Mouse (Mus musculus): Measurements from ENCODE around the gene Prx. TPM values are rescaled to one million over a fixed set of nuclear protein-coding genes. Genes with fewer than 3 reads are reported as not detected.

Gene Prx
- polyA plus RNA-seq, 1 experiment, result 1.2 TPM

DNA sequence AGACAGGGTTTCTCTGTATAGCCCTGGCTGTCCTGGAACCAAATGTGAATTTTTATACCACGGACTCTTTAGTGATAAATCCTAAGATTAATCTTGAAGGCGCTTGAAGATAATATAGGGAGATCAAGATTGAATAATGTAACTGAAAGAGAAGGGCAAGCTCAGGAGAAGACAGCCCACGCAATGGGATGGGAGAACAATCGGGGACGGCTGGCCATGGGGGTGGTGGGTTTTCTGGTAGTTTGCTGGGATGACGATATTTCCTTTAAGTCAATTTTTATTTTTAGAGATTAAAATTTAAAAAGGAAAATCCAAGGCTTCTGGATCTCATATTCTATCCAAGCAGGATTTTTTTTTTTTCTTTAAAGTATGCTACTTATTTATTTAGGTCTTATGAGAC is 43.9 kb downstream of the Prx start:
- 18% methylated on average over 6 of the region's 6 CpGs for WGBS
- DNase-seq (ENCODE audit: low read depth, low spot score), result no peak

DNA sequence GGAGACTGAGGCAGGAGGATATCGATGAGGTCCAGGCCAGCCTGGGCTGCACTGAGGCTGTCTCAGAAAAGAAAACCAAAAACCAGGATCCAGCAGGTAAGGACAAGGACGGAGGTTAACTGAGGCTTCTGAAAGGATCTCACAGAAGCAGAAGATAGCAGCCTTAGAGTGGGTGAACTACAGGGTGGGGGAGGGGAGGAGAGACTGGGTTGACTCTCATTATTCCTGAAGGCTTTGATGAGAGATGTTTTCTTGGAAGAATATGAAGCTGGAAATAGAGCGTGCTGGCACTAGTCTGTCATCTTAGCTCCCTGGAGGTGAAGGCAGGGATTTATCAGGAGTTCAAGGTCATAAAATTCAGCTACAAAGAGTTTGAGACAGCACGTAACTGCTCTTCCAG is 44.7 kb downstream of the Prx start:
- 89% methylated on average over 4 of the region's 4 CpGs for WGBS
- DNase-seq (ENCODE audit: low read depth, low spot score), result no peak

DNA sequence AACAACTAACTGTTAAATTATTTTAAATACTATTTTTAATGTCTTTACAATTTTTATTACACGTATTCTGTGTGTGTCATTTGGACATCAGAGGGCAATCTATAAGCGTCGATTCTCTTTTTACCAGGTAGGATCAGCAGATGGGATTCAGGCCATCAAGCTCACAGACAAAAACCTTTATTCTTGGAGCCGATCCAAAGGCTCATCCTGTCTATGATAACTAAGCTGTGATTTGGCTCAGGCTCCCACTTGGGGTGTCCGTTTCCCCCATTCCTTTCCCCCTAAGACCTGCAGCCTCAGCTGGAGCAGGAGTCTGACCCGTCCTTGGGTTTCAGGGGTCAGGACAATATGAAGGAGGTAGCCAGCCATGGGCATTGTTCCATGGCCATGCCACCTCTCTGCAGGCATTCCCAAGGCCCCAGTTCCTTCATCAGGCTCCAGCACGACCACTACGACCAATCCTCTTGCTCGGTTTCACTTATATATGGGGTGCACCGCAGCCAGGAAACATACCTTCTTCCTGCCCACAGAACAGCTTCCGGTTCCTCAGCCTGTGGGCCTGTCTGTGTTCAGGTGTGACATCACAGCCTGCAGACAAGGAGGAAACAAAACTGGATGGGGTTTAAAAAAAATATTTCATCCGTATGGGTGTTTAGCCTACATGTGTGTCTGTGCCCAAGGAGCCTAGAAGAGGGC is 45.7 kb downstream of the Prx start:
- no peak for DNase-seq (ENCODE audit: low read depth, low spot score)
- 79% methylated on average over 12 of the region's 12 CpGs for WGBS

DNA sequence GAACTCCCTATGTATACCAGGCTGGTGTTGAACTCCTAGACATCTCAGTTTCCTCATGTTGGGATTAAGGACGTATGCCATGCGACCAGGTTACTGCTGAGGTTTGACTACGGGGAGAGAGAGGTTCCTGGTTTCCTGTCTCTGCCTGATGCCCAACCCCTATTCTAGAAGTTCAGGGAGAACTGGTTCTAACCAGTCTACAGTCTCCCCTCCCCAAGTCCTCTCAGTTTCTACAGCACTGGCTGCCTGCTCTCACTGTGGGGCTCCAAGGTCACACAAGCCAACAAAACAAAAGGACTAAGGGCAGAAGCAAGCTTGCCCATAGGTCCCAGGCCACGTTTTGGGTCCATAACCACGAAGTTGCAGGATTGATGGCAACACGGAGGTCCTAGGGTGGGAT is 50.5 kb downstream of the Prx start:
- 68% methylated on average over 6 of the region's 6 CpGs for WGBS
- no peak for DNase-seq (ENCODE audit: low read depth, low spot score)

DNA sequence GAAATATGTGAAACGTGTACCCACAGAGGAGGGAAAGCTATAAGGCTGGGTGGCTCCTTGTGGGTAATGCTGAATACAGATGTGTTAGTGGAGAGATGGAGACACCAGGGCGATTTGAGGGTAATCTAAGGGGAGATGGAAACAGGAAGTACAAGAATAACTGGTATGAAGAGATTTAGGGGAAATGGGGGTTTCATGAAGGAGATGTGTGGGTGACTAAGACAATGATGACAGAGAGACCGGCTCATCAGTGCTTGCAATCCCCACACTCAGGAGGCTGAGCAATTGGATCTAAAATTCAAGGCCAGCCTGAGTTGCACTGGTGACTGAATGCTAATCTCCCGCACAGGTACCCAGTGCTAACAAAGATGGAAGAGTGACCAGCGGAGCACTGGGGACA is 52.9 kb downstream of the Prx start:
- WGBS, result 37% methylated on average over 5 of the region's 5 CpGs
- no peak for DNase-seq (ENCODE audit: low read depth, low spot score)

DNA sequence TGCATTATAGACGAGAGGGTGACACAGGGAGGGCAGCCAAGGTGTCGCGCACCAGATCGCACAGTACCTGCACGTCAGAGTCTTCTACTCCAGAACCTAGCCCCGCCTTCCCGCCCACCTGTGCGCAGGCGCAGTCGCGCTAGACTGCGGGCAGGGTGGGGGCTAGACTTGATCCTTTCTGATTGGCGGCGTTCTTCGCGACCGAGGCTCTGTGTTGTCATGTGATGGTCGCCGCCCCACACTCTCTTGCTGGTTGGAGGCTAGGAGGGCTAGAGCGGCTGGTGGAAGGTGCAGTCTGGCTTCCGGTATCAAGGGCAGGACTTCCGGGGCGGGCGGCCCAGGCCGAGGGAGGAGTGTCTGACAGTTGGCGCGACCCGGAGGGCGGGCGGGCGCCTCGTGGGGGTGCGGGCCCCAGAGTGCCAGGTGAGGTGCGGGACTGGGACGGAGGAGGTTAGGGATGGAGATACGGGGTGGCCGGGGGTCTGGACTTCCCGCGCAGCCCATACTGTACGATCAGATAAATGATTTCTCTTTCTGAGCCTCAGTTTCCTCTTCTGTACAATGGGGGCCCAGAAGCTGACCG is 53.9 kb downstream of the Prx start, which contains the start of the genes Pld3 and 2310022A10Rik:
TSS of gene Pld3 (minus strand) at position 288 of the 583 bp plus-strand sequence.
TSS of gene 2310022A10Rik (plus strand) at position 303 of the 583 bp plus-strand sequence.
- under 1% methylated on average over 41 of the region's 41 CpGs for WGBS
- DNase-seq (ENCODE audit: low read depth, low spot score), result peak; percentile 90

DNA sequence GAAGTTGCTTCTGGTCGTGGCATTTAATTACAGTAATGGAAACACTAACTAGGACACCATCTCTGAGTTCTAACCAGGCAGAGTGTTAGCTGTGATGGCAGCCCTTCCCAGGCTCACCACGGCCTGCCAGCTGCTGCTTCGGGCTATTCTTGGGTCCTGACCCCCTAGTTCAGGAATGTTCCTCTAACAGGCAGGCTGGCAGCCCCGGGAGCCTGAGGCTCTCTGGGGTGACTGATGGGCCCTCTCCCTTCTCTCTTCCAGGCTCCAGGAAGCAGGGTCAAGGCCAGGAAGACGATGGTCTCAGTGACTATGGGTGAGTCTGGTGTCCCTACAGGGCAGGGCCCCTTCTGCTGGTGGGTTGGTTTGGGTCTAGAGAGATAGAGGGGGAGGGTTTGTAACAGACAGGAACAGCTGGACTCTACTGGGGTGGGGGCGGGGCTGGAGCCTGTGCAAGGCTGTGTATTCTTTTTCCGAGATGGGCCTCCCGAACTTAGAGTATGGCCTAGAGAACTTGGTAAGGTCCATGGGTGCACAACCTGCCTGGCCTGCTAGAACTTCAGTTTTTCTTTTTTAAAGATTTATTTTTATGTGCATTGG is 61.3 kb downstream of the Prx start:
- 62% methylated on average over 8 of the region's 8 CpGs for WGBS
- DNase-seq (ENCODE audit: low read depth, low spot score), result no peak

DNA sequence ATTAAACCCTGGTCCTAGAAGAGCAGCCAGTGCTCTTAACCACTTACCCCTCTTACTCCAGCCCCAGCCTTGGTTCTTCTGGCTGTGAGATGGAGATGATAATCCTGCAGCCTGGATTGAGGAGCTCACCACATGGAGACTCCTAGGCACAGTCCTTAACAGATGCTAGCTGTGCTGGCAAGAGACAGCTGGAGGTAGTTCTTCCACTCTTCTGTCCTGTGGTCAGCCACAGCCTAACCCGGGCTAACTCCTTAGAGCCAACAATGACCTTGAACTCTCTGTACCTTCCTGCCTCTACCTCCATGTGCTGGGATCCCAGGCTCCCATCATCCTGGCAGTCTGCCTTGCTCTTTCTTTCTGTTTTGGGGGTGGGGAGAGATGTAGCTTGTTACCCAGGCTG is 61.9 kb downstream of the Prx start:
- DNase-seq (ENCODE audit: low read depth, low spot score), result no peak
- 61% methylated on average over 1 of the region's 1 CpGs for WGBS

Other genes with a start within 250 kb of the Prx start
- 6.4 and 6.6 TPM in 2 replicates for gene Numbl, start 240.9 kb upstream of the Prx start, polyA plus RNA-seq (2012; rRNA removed)
- gene Ltbp4, start 161.6 kb upstream of the Prx start, polyA plus RNA-seq (2012; rRNA removed), result 71.2 and 75.4 TPM in 2 replicates
- gene Shkbp1, start 143.3 kb upstream of the Prx start, polyA plus RNA-seq (2012; rRNA removed), result 59.9 and 78.1 TPM in 2 replicates
- 0.22 TPM in 1 of 2 replicates, not detected in the other for gene Gm20479, start 141.9 kb upstream of the Prx start, polyA plus RNA-seq (2012; rRNA removed)
- gene Sptbn4, start 51.6 kb upstream of the Prx start, polyA plus RNA-seq (2012; rRNA removed), result 0.19 and 0.34 TPM in 2 replicates
- gene Blvrb, start 51.3 kb upstream of the Prx start, polyA plus RNA-seq (2012; rRNA removed), result 60.1 and 72.7 TPM in 2 replicates
- 14.5 and 15.3 TPM in 2 replicates for gene Sertad3, start 25.6 kb upstream of the Prx start, polyA plus RNA-seq (2012; rRNA removed)
- gene Sertad1, start 12.4 kb upstream of the Prx start, polyA plus RNA-seq (2012; rRNA removed), result 54.5 and 60.4 TPM in 2 replicates
- 0.56 and 0.73 TPM in 2 replicates for gene Hipk4, start 23.9 kb downstream of the Prx start, polyA plus RNA-seq (2012; rRNA removed)
- 61.4 and 63.0 TPM in 2 replicates for gene Pld3, start 53.9 kb downstream of the Prx start, polyA plus RNA-seq (2012; rRNA removed)
- 15.9 and 16.6 TPM in 2 replicates for gene 2310022A10Rik, start 53.9 kb downstream of the Prx start, polyA plus RNA-seq (2012; rRNA removed)
- gene Akt2, start 92.2 kb downstream of the Prx start, polyA plus RNA-seq (2012; rRNA removed), result 40.2 and 44.7 TPM in 2 replicates
- 0.12 and 0.38 TPM in 2 replicates for gene Ttc9b, start 154.6 kb downstream of the Prx start, polyA plus RNA-seq (2012; rRNA removed)
- 10.8 and 11.4 TPM in 2 replicates for gene Map3k10, start 175.3 kb downstream of the Prx start, polyA plus RNA-seq (2012; rRNA removed)
- 0.10 TPM in 2 replicates for gene Zfp607b, start 190.0 kb downstream of the Prx start, polyA plus RNA-seq (2012; rRNA removed)
- 1.1 and 1.2 TPM in 2 replicates for gene Zfp60, start 232.1 kb downstream of the Prx start, polyA plus RNA-seq (2012; rRNA removed)

All from large intestine, adult 2 months (tissue).